Comparison of ENCODE assay signal across 8 mouse cellular contexts in genomic region chrX:42151903-42152369, GRCm38 (mm10). TPM values are rescaled to one million over a fixed set of nuclear protein-coding genes. Genes with fewer than 3 reads are reported as not detected.
DNase-seq lines count a peak whose midpoint lies in the region; ATAC-seq and TF ChIP-seq lines count a peak whose summit lies in the region.

No protein-coding gene starts in this region.

- peak overlapping the region; percentile 88 for H3K27ac ChIP-seq in embryonic fibroblast, embryonic 13.5 days (ENCODE audit: insufficient read depth, low read length)

- H3K4me3 ChIP-seq in embryonic fibroblast, embryonic 13.5 days (ENCODE audit: insufficient read depth, low read length), result peak overlapping the region; percentile 62

- no peak for TF ChIP-seq CTCF in embryonic fibroblast, embryonic 13.5 days (IDR thresholded peaks at IDR 0.05; ENCODE audit: borderline replicate concordance, insufficient read depth, low read length)

- peaks cover 3% of the 10 kb centered on the region; the same call in 1 of the 2 replicates for H3K4me1 ChIP-seq in embryonic fibroblast, embryonic 13.5 days (ENCODE audit: control insufficient read depth, insufficient read depth, low read length)

- peak; percentile 43; the same call in 1 of the 2 replicates for TF ChIP-seq POLR2A in embryonic fibroblast, embryonic 13.5 days (IDR thresholded peaks at IDR 0.05; ENCODE audit: low read depth, low read length)

- peak; percentile 64 for ATAC-seq in monocyte, adult 5-6 weeks (replicated peaks; ENCODE audit: insufficient number of reproducible peaks, low FRiP score, low TSS enrichment, poor library complexity, severe bottlenecking)

- DNase-seq in 416B (ENCODE audit: low read depth) (peak; percentile 93), liver (peak; percentile 84)
- peak; percentile 30 to 60 for DNase-seq in adrenal gland, postnatal 4 days (ENCODE audit: low spot score in 2 of 2)
- peak; percentile 84 for DNase-seq in heart, adult 8-10 months (ENCODE audit: low spot score)
- peak; percentile 88 for DNase-seq in kidney, adult 9 months
- DNase-seq in spleen, postnatal 4 days (ENCODE audit: low spot score in 2 of 2), result peak; percentile 65 to 77

RNA-seq across cellular contexts. Expression of gene Stag2, which starts 2.8 kb away (rescaled TPM):
- 10 to 100 TPM; 91.4 to 96.6 TPM for total RNA-seq in adrenal gland, postnatal 4 days (2021)
- 60.8 and 75.8 TPM in 2 replicates for polyA plus RNA-seq in embryonic fibroblast, embryonic 13.5 days (2011; ENCODE audit: insufficient read length, low read depth, missing spikeins)
- total RNA-seq in heart, adult 8-10 months (2022), result 10 to 100 TPM; 32.6 to 43.5 (median 37.6) TPM
- total RNA-seq in monocyte, adult 5-6 weeks (2017), result 312 to 329 TPM (median 314 TPM) in 3 replicates

Comparison
In these comparisons a context has a peak if more than half of its experiments do, and no peak if none do; other contexts are left out.
1. Peak in every context shown above with its lines: DNase-seq, ATAC-seq, H3K4me3 ChIP-seq and H3K27ac ChIP-seq.